Mouse (Mus musculus): ENCODE results near the gene Dph5. TPM values are rescaled to one million over a fixed set of nuclear protein-coding genes. Genes with fewer than 3 reads are reported as not detected.
A peak's percentile ranks its signal among the peaks of the same experiment; 100 is the strongest.

Gene Dph5
- polyA plus RNA-seq (2014; fragmentation: Nextera tagmentation; extraction: Ambion mirVana): 18.0 and 18.2 TPM in 2 replicates

GRCm38 (mm10) chr3:115887427-115888309 is at the start of gene Dph5:
TSS of gene Dph5 (plus strand) at chr3:115887837.
- Histone ChIP-seq H3K9me3 (ENCODE audit: control insufficient read depth, low read length) (no peaks in the 10 kb centered on the region), H3K27me3 (ENCODE audit: control insufficient read depth, insufficient read depth, low read length) (no peaks in the 10 kb centered on the region), H3K36me3 (ENCODE audit: control insufficient read depth, insufficient read depth, low read length) (peaks cover 14% of the 10 kb centered on the region), H3K4me2 (ENCODE audit: low read length) (peak within 1 kb of the TSS; percentile 69), H3K27ac (replicated peaks in 1 of 2; ENCODE audit: control insufficient read depth in 1 of 2, insufficient read depth in 1 of 2, low read depth in 2 of 2, low read length in 2 of 2) (peak within 1 kb of the TSS; percentile 88 to 91), H3K4me1 (ENCODE audit: control insufficient read depth in 2 of 2, insufficient read depth in 2 of 2, low read length in 2 of 2) (peaks cover 0 to 8% of the 10 kb centered on the region in 2 experiments; a peak in 2 of 4 replicates), H3K4me3 (ENCODE audit: control insufficient read depth in 1 of 2, insufficient read depth in 1 of 2, low read depth in 1 of 2, low read length in 2 of 2) (peak within 1 kb of the TSS; percentile 86 to 98), H3K9ac (ENCODE audit: low read length) (peak within 1 kb of the TSS; percentile 86)
- WGBS: 1% methylated on average over 40 of the region's 40 CpGs
- peak; percentile 85 for ATAC-seq (ENCODE audit: insufficient number of reproducible peaks, insufficient read depth, low FRiP score, low read depth)

GRCm38 (mm10) chr3:115844566-115844965 is 43.1 kb upstream of the Dph5 start:
- no peak for ATAC-seq (ENCODE audit: insufficient number of reproducible peaks, insufficient read depth, low FRiP score, low read depth)
- Histone ChIP-seq H3K27me3 (ENCODE audit: control insufficient read depth, insufficient read depth, low read length) (no peaks in the 10 kb centered on the region), H3K36me3 (ENCODE audit: control insufficient read depth, insufficient read depth, low read length) (no peaks in the 10 kb centered on the region), H3K4me1 (ENCODE audit: control insufficient read depth in 2 of 2, insufficient read depth in 2 of 2, low read length in 2 of 2) (no peaks in the 10 kb centered on the region), H3K4me2 (ENCODE audit: low read length) (no peak overlapping the region), H3K9ac (ENCODE audit: low read length) (no peak overlapping the region), H3K4me3 (ENCODE audit: control insufficient read depth in 1 of 2, insufficient read depth in 1 of 2, low read depth in 1 of 2, low read length in 2 of 2) (no peak overlapping the region), H3K27ac (replicated peaks in 1 of 2; ENCODE audit: control insufficient read depth in 1 of 2, insufficient read depth in 1 of 2, low read depth in 2 of 2, low read length in 2 of 2) (no peak overlapping the region), H3K9me3 (ENCODE audit: control insufficient read depth, low read length) (no peaks in the 10 kb centered on the region)
- 72% methylated on average over 3 of the region's 3 CpGs for WGBS

- no peaks in the 10 kb centered on the region for H3K4me1 ChIP-seq (ENCODE audit: control insufficient read depth in 2 of 2, insufficient read depth in 2 of 2, low read length in 2 of 2)
- no peak overlapping the region for H3K4me2 ChIP-seq (ENCODE audit: low read length)
Observed at GRCm38 (mm10) chr3:115845032-115845618, 42.5 kb upstream of the Dph5 start.

GRCm38 (mm10) chr3:115845724-115846123 is 41.9 kb upstream of the Dph5 start:
- Histone ChIP-seq H3K4me3 (ENCODE audit: control insufficient read depth in 1 of 2, insufficient read depth in 1 of 2, low read depth in 1 of 2, low read length in 2 of 2) (no peak overlapping the region), H3K27me3 (ENCODE audit: control insufficient read depth, insufficient read depth, low read length) (no peaks in the 10 kb centered on the region), H3K9ac (ENCODE audit: low read length) (no peak overlapping the region), H3K36me3 (ENCODE audit: control insufficient read depth, insufficient read depth, low read length) (no peaks in the 10 kb centered on the region), H3K4me1 (ENCODE audit: control insufficient read depth in 2 of 2, insufficient read depth in 2 of 2, low read length in 2 of 2) (no peaks in the 10 kb centered on the region), H3K9me3 (ENCODE audit: control insufficient read depth, low read length) (no peaks in the 10 kb centered on the region), H3K4me2 (ENCODE audit: low read length) (no peak overlapping the region), H3K27ac (replicated peaks in 1 of 2; ENCODE audit: control insufficient read depth in 1 of 2, insufficient read depth in 1 of 2, low read depth in 2 of 2, low read length in 2 of 2) (no peak overlapping the region)
- WGBS: 33% methylated on average over 1 of the region's 1 CpGs
- no peak for ATAC-seq (ENCODE audit: insufficient number of reproducible peaks, insufficient read depth, low FRiP score, low read depth)

More at GRCm38 (mm10) chr3:115845032-115845618, 42.5 kb upstream of the Dph5 start:
- no peak overlapping the region for H3K9ac ChIP-seq (ENCODE audit: low read length)
- no peak overlapping the region for H3K4me3 ChIP-seq (ENCODE audit: control insufficient read depth in 1 of 2, insufficient read depth in 1 of 2, low read depth in 1 of 2, low read length in 2 of 2)
- H3K27me3 ChIP-seq (ENCODE audit: control insufficient read depth, insufficient read depth, low read length): no peaks in the 10 kb centered on the region
- H3K36me3 ChIP-seq (ENCODE audit: control insufficient read depth, insufficient read depth, low read length): no peaks in the 10 kb centered on the region
- WGBS: 74% methylated on average over 5 of the region's 5 CpGs
- no peak overlapping the region for H3K27ac ChIP-seq (replicated peaks in 1 of 2; ENCODE audit: control insufficient read depth in 1 of 2, insufficient read depth in 1 of 2, low read depth in 2 of 2, low read length in 2 of 2)
- H3K9me3 ChIP-seq (ENCODE audit: control insufficient read depth, low read length): no peaks in the 10 kb centered on the region
- ATAC-seq (ENCODE audit: insufficient number of reproducible peaks, insufficient read depth, low FRiP score, low read depth): no peak

GRCm38 (mm10) chr3:115846153-115846552 is 41.5 kb upstream of the Dph5 start:
- no peak overlapping the region for H3K27ac ChIP-seq (replicated peaks in 1 of 2; ENCODE audit: control insufficient read depth in 1 of 2, insufficient read depth in 1 of 2, low read depth in 2 of 2, low read length in 2 of 2)
- H3K27me3 ChIP-seq (ENCODE audit: control insufficient read depth, insufficient read depth, low read length): no peaks in the 10 kb centered on the region
- no peak overlapping the region for H3K4me3 ChIP-seq (ENCODE audit: control insufficient read depth in 1 of 2, insufficient read depth in 1 of 2, low read depth in 1 of 2, low read length in 2 of 2)
- no peaks in the 10 kb centered on the region for H3K36me3 ChIP-seq (ENCODE audit: control insufficient read depth, insufficient read depth, low read length)
- no peak for ATAC-seq (ENCODE audit: insufficient number of reproducible peaks, insufficient read depth, low FRiP score, low read depth)
- WGBS: 90% methylated on average over 5 of the region's 5 CpGs
- H3K4me2 ChIP-seq (ENCODE audit: low read length): no peak overlapping the region
- H3K4me1 ChIP-seq (ENCODE audit: control insufficient read depth in 2 of 2, insufficient read depth in 2 of 2, low read length in 2 of 2): no peaks in the 10 kb centered on the region
- no peaks in the 10 kb centered on the region for H3K9me3 ChIP-seq (ENCODE audit: control insufficient read depth, low read length)
- H3K9ac ChIP-seq (ENCODE audit: low read length): no peak overlapping the region

- no peaks in the 10 kb centered on the region for H3K9me3 ChIP-seq (ENCODE audit: control insufficient read depth, low read length)
- H3K9ac ChIP-seq (ENCODE audit: low read length): no peak overlapping the region
- no peaks in the 10 kb centered on the region for H3K36me3 ChIP-seq (ENCODE audit: control insufficient read depth, insufficient read depth, low read length)
- no peaks in the 10 kb centered on the region for H3K27me3 ChIP-seq (ENCODE audit: control insufficient read depth, insufficient read depth, low read length)
- H3K4me3 ChIP-seq (ENCODE audit: control insufficient read depth in 1 of 2, insufficient read depth in 1 of 2, low read depth in 1 of 2, low read length in 2 of 2): no peak overlapping the region
- H3K27ac ChIP-seq (replicated peaks in 1 of 2; ENCODE audit: control insufficient read depth in 1 of 2, insufficient read depth in 1 of 2, low read depth in 2 of 2, low read length in 2 of 2): no peak overlapping the region
- H3K4me1 ChIP-seq (ENCODE audit: control insufficient read depth in 2 of 2, insufficient read depth in 2 of 2, low read length in 2 of 2): no peaks in the 10 kb centered on the region
- no peak for ATAC-seq (ENCODE audit: insufficient number of reproducible peaks, insufficient read depth, low FRiP score, low read depth)
- no peak overlapping the region for H3K4me2 ChIP-seq (ENCODE audit: low read length)
- WGBS: 77% methylated on average over 11 of the region's 11 CpGs
Observed at GRCm38 (mm10) chr3:115848686-115849480, 38.8 kb upstream of the Dph5 start.

- no peak for ATAC-seq (ENCODE audit: insufficient number of reproducible peaks, insufficient read depth, low FRiP score, low read depth)
- Histone ChIP-seq H3K27ac (replicated peaks in 1 of 2; ENCODE audit: control insufficient read depth in 1 of 2, insufficient read depth in 1 of 2, low read depth in 2 of 2, low read length in 2 of 2) (no peak overlapping the region), H3K27me3 (ENCODE audit: control insufficient read depth, insufficient read depth, low read length) (no peaks in the 10 kb centered on the region), H3K4me2 (ENCODE audit: low read length) (no peak overlapping the region), H3K9ac (ENCODE audit: low read length) (no peak overlapping the region), H3K4me1 (ENCODE audit: control insufficient read depth in 2 of 2, insufficient read depth in 2 of 2, low read length in 2 of 2) (no peaks in the 10 kb centered on the region), H3K9me3 (ENCODE audit: control insufficient read depth, low read length) (no peaks in the 10 kb centered on the region), H3K4me3 (ENCODE audit: control insufficient read depth in 1 of 2, insufficient read depth in 1 of 2, low read depth in 1 of 2, low read length in 2 of 2) (no peak overlapping the region), H3K36me3 (ENCODE audit: control insufficient read depth, insufficient read depth, low read length) (no peaks in the 10 kb centered on the region)
- WGBS: 67% methylated on average over 4 of the region's 4 CpGs
Observed at GRCm38 (mm10) chr3:115850946-115851345, 36.7 kb upstream of the Dph5 start.

Data from heart, embryonic 14.5 days (tissue).